Mouse (Mus musculus) liver, embryonic 12.5 days (tissue): Measurements from ENCODE around the gene Uba1y. TPM values are rescaled to one million over a fixed set of nuclear protein-coding genes. Genes with fewer than 3 reads are reported as not detected.
"Not testable (repeated sequence)": the region's sequence is repeated elsewhere in the genome, so short reads cannot be mapped to it uniquely, and the experiment has no call there.

Experiments
- ATAC-seq: fragments of 200-750 bp; cut with Nextera tagmentation; 2 replicates; pipeline ENCODE4 v1.8.0; 2017; ENCODE audit warnings: moderate number of reproducible peaks, mild to moderate bottlenecking, moderate library complexity
- H3K27ac ChIP-seq: fragments of 300-500 bp; sonication (generic); 2 replicates; pipeline ENCODE4 v1.5.1; 2016; ENCODE audit warnings: mild to moderate bottlenecking
- H3K27me3 ChIP-seq: fragments of 300-500 bp; sonication (generic); replicated peaks from 2 replicates; pipeline ENCODE4 v1.6.1; 2016; ENCODE audit warnings: mild to moderate bottlenecking, moderate library complexity
- H3K36me3 ChIP-seq: fragments of 300-500 bp; sonication (generic); 2 replicates; pipeline ENCODE4 v1.6.1; 2016; ENCODE audit warnings: mild to moderate bottlenecking, moderate library complexity
- H3K4me1 ChIP-seq: fragments of 300-500 bp; sonication (generic); 2 replicates; pipeline ENCODE4 v1.6.1; 2016
- H3K4me2 ChIP-seq: fragments of 300-500 bp; sonication (generic); 2 replicates; pipeline ENCODE4 v1.6.1; 2016; ENCODE audit warnings: mild to moderate bottlenecking, moderate library complexity
- H3K4me3 ChIP-seq: fragments of 300-500 bp; sonication (generic); 2 replicates; pipeline ENCODE4 v1.5.1; 2016; ENCODE audit warnings: mild to moderate bottlenecking, moderate library complexity
- H3K9ac ChIP-seq: fragments of 300-500 bp; sonication (generic); 2 replicates; pipeline ENCODE4 v1.6.1; 2016; ENCODE audit warnings: mild to moderate bottlenecking, moderate library complexity
- H3K9me3 ChIP-seq: fragments of 300-500 bp; sonication (generic); replicated peaks from 2 replicates; pipeline ENCODE4 v1.6.1; 2016; ENCODE audit warnings: mild to moderate bottlenecking, moderate library complexity
- WGBS: fragments of 180-500 bp; shearing (Covaris S2); methylation state at CpG from one replicate; pipeline ENCODE4 v1.1.7; 2016; ENCODE audit not compliant: insufficient replicate concordance; 5-methylcytosine and 5-hydroxymethylcytosine counted together
- polyA plus RNA-seq: library from polyadenylated mRNA; unstranded; fragments of >200 nt; fragmentation: Nextera tagmentation; extraction: Ambion mirVana; gene quantifications from 2 replicates; pipeline ENCODE4 v1.2.1, GENCODE M21; 2016

Gene Uba1y
- not detected in 2 replicates for polyA plus RNA-seq

DNA sequence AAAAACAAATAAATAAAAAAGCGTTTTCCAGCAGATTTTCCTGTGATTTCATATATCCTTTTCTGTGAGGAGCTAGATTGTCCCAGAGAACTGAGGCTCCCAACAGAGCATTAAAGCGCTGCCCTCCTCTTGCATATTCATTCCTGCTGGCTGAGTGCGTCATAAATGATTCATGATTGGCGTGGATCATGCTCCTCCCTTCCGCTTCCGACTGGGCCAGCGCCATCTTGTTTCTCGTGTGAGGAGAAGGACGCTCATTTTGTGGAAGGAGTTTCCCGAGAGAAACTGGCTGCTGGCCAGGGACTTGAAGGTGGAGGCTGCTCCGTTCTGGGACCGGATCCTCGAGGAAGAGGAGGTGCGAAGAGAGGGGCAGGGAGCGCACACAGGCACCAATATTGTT is at the start of gene Uba1y:
TSS of gene Uba1y (plus strand) at position 254 of the 400 bp plus-strand sequence.
- Histone ChIP-seq H3K27ac (no peak within 1 kb of the TSS), H3K4me3 (no peak within 1 kb of the TSS), H3K27me3 (no peaks in the 10 kb centered on the region), H3K9me3 (no peaks in the 10 kb centered on the region), H3K36me3 (no peaks in the 10 kb centered on the region), H3K4me1 (no peaks in the 10 kb centered on the region), H3K4me2 (no peak within 1 kb of the TSS), H3K9ac (no peak within 1 kb of the TSS)
- 81% methylated on average over 14 of the region's 15 CpGs for WGBS
- no peak for ATAC-seq

DNA sequence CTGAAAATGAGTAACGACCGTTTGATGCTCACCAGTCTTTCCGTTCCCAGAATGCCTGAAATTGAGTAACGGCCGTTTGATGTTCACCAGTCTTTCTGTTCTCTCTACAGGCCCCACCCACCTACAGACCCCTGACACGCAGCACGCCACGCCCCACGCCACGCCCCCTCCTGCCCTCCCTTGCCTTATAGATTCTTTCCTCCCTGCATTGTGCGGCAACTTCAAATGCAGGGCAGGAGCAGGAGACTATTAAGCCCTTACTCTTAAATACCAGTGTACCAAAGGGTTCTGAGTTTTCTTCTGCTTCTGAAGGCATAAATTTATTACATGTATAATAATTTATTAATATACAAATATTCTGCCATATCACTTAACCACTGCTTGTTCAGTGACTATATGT is 21.1 kb upstream of the Uba1y start, which contains the start of gene Zfy1:
TSS of gene Zfy1 (minus strand) at position 101 of the 400 bp plus-strand sequence.
- not testable (repeated sequence) for ATAC-seq, H3K27me3 ChIP-seq, H3K9ac ChIP-seq, H3K4me1 ChIP-seq, H3K9me3 ChIP-seq, H3K4me2 ChIP-seq, H3K4me3 ChIP-seq, H3K36me3 ChIP-seq, H3K27ac ChIP-seq
- WGBS, result no CpG with 5 or more reads among the region's 11 CpGs

DNA sequence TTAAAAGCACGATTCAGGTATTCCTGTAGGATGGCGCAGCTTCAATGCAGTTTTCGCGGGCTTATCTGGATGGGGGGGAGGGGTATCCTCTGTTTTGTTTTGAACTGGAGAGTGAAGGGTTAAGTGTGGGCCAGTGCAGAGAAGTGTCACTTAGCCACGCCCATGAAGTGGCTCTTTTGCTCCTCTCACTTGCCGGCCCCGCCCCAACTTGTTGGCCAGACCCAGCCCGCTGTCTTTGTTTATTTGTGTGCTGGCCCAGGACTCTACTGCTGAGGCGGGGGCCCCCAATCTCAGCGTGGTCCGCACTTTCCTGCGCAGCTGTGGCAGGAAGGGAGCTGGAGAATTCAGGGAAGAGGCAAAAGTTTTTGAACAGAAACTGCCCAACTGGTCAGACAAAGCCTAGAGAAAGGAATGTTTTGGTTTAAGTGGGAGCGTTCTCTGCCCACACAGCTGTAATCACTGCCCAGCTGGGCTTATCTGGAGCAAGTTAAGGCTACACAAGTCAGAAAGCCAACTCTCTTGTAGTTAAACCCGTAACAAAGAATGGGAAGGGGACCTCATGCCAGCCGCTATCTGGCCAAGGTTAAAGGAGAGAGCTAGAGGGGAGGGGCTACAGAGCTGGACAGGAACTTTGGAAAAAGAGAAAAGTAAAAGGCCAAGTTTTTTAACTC is 9.3 kb upstream of the Uba1y start:
- Histone ChIP-seq H3K4me2 (peak overlapping the region; percentile 8; the same call in 1 of the 2 replicates), H3K27me3 (no peaks in the 10 kb centered on the region), H3K9ac (no peak overlapping the region), H3K4me1 (no peaks in the 10 kb centered on the region), H3K9me3 (no peaks in the 10 kb centered on the region), H3K4me3 (no peak overlapping the region), H3K27ac (no peak overlapping the region), H3K36me3 (no peaks in the 10 kb centered on the region)
- peak; percentile 42; the same call in 1 of the 2 replicates for ATAC-seq
- WGBS, result 1% methylated on average over 8 of the region's 15 CpGs

DNA sequence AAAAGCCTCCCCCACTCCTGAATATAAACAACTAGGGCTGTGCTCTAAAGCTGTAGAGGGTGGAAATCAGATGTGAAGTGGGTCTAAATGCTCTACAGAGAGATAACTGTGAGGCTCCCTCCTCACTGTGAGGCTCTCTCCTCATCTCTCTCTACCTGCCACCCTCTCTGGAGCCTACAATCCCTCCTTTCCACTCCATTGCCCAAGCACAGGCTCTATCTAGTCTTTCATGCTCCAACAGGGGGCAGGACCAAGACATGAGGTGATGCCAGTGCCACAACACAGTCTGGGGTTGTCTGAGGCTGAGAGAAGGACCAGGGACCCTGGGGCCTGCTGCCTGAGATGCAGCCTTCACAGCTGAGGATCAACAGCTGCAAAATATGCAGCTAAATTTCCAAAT is 54.0 kb downstream of the Uba1y start:
- Histone ChIP-seq H3K27me3 (no peaks in the 10 kb centered on the region), H3K9me3 (no peaks in the 10 kb centered on the region), H3K36me3 (no peaks in the 10 kb centered on the region), H3K27ac (no peak overlapping the region), H3K9ac (no peak overlapping the region), H3K4me2 (no peak overlapping the region), H3K4me1 (no peaks in the 10 kb centered on the region), H3K4me3 (no peak overlapping the region)
- no peak for ATAC-seq

DNA sequence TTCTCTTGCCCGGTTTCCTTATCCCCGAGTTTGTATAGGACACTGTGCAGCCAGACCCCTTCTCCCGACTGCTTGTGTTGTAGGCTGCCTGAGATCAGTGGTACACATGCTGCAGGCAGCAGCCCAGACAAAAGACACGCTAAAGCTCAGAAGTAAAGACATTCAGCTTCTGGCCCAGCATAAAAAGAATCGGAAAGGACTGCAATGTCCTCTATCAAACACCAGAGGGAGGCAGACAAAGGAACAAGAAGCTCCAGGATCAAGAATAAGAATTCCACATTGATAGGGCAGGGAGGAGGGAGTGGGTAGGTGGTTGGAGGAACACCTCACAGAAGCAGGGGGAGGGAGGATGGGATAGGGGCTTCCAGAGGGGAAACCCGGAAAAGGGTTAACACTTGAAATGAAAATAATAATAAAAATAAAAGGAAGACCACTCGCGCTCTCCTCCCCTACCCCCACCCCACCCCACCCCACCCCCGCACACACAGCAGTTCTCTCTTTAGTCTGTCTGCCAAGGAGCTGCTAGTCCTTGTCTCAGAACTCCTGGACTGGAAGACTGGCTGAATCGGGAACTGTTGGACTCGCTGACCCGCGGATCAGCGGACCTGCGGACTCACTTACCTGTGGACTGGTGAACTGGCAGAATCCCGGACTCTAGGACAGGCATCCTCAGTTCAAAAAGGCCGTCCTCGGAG is 54.6 kb downstream of the Uba1y start:
- Histone ChIP-seq H3K4me2 (no peak overlapping the region), H3K4me1 (no peaks in the 10 kb centered on the region), H3K9me3 (no peaks in the 10 kb centered on the region), H3K9ac (no peak overlapping the region), H3K27ac (no peak overlapping the region), H3K4me3 (no peak overlapping the region), H3K36me3 (no peaks in the 10 kb centered on the region), H3K27me3 (no peaks in the 10 kb centered on the region)
- ATAC-seq, result no peak
- WGBS, result 32% methylated on average over 13 of the region's 18 CpGs

Other genes starting within 250 kb of the Uba1y start
- not detected in 2 replicates for gene Zfy1, start 21.2 kb upstream of the Uba1y start, polyA plus RNA-seq
- 4.0 and 4.4 TPM in 2 replicates for gene Kdm5d, start 79.1 kb downstream of the Uba1y start, polyA plus RNA-seq
- gene Eif2s3y, start 191.9 kb downstream of the Uba1y start, polyA plus RNA-seq, result 19.9 and 23.8 TPM in 2 replicates